Mouse (Mus musculus): Measurements from ENCODE around the gene Phlda1.

GRCm38 (mm10) chr10:111539724-111540324 lies 33.7 kb downstream of the Phlda1 start:
- TF ChIP-seq POLR2A (IDR thresholded peaks at IDR 0.05; ENCODE audit: control insufficient read depth, low read depth, low read length) (no peak), CTCF (IDR thresholded peaks at IDR 0.05; ENCODE audit: control insufficient read depth, insufficient read depth, insufficient replicate concordance, low read depth, low read length) (no peak)
